Mouse (Mus musculus): ENCODE results near the gene Slc16a2. TPM values are rescaled to one million over a fixed set of nuclear protein-coding genes. Genes with fewer than 3 reads are reported as not detected.
A peak's percentile ranks its signal among the peaks of the same experiment; 100 is the strongest.

Slc16a2 gene
- 22.7 and 25.7 TPM in 2 replicates for polyA plus RNA-seq (2014; fragmentation: Nextera tagmentation; extraction: Ambion mirVana)

DNA sequence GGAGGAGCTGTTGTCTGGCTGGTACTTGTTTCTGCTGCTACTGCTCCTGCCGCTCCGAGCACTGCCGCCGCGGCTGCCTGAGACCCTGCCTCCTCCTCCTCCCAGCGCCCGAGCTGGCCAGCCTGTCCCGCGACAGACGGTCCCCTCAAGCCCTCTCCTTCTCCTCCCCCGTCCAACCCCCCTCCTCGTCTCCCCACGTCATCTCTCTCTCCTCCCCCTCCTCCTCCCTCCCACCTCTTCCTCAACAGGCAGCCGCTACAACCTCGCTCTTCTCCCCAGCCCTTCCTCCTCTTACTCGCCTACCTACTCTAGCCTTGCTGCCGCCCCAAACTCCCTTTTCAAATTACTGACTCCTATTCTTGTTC is at the start of gene Slc16a2:
TSS of gene Slc16a2 (minus strand) at position 152 of the 365 bp plus-strand sequence.
- H3K36me3 ChIP-seq (ENCODE audit: control insufficient read depth, insufficient read depth, low read length): no peaks in the 10 kb centered on the region
- peak within 1 kb of the TSS; percentile 53 for H3K4me3 ChIP-seq (ENCODE audit: low read depth, low read length)
- H3K4me2 ChIP-seq (ENCODE audit: low read depth, severe bottlenecking): peak within 1 kb of the TSS; percentile 69
- H3K27ac ChIP-seq (replicated peaks; ENCODE audit: low read depth, low read length): peak within 1 kb of the TSS; percentile 84
- H3K4me1 ChIP-seq (ENCODE audit: control insufficient read depth, insufficient read depth, low read length): no peaks in the 10 kb centered on the region
- H3K9me3 ChIP-seq (ENCODE audit: control insufficient read depth, low read length): no peaks in the 10 kb centered on the region
- DNase-seq (ENCODE audit: low spot score) (peak; percentile 74), ATAC-seq (ENCODE audit: insufficient number of reproducible peaks, low FRiP score, low TSS enrichment, low read depth) (peak; percentile 77)
- 10% methylated on average over 11 of the region's 17 CpGs for WGBS
- H3K27me3 ChIP-seq (ENCODE audit: control insufficient read depth, insufficient read depth, low read length): peaks cover 39% of the 10 kb centered on the region
- peak within 1 kb of the TSS; percentile 53 for H3K9ac ChIP-seq (ENCODE audit: low read length)

DNA sequence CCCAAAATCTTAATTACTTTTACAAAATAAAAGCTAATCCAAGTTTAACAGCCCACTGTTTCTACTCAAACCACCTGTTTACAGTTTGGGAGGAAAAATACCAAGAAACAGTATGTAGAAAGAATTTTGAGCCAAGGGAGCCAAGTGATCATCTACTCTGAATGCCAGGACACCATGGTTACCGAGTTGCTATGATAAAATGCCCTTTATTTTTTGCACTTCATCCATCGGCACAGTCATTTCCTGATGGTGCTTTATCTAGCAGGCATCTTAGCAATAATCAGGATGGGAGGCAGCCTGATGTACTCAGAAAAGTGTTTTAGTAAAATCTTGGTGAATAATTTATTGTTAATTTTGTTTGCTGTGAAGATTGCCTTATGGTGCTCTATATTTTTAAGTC is 41.7 kb upstream of the Slc16a2 start:
- Histone ChIP-seq H3K4me1 (ENCODE audit: control insufficient read depth, insufficient read depth, low read length) (no peaks in the 10 kb centered on the region), H3K9ac (ENCODE audit: low read length) (no peak overlapping the region), H3K27ac (replicated peaks; ENCODE audit: low read depth, low read length) (no peak overlapping the region), H3K36me3 (ENCODE audit: control insufficient read depth, insufficient read depth, low read length) (no peaks in the 10 kb centered on the region), H3K27me3 (ENCODE audit: control insufficient read depth, insufficient read depth, low read length) (no peaks in the 10 kb centered on the region; the same call in 1 of the 2 replicates), H3K4me3 (ENCODE audit: low read depth, low read length) (no peak overlapping the region), H3K9me3 (ENCODE audit: control insufficient read depth, low read length) (no peaks in the 10 kb centered on the region), H3K4me2 (ENCODE audit: low read depth, severe bottlenecking) (no peak overlapping the region)
- ATAC-seq (ENCODE audit: insufficient number of reproducible peaks, low FRiP score, low TSS enrichment, low read depth) (no peak), DNase-seq (ENCODE audit: low spot score) (no peak)
- 67% methylated on average over 2 of the region's 2 CpGs for WGBS

DNA sequence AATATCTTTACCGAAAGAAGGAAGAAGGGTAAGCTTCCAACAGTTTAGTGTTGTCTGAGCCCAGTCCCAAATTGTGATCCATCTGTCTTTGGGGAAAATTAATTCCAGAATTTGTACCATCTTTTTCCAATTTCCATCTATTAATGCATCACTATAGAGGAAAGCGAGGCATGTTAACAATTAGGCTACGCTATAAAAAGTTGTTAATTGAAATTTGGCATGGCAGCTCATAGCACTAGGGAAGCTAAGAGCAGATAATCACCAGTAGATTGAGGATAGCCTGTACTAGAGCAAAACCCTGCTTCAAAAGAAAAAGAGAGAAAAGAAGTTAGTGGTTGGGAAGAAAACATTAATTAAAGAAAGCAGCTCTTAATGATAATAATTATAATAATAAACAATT is 41.1 kb upstream of the Slc16a2 start:
- H3K9ac ChIP-seq (ENCODE audit: low read length): no peak overlapping the region
- no peaks in the 10 kb centered on the region for H3K9me3 ChIP-seq (ENCODE audit: control insufficient read depth, low read length)
- H3K4me3 ChIP-seq (ENCODE audit: low read depth, low read length): no peak overlapping the region
- no peak overlapping the region for H3K27ac ChIP-seq (replicated peaks; ENCODE audit: low read depth, low read length)
- 52% methylated on average over 3 of the region's 3 CpGs for WGBS
- H3K4me2 ChIP-seq (ENCODE audit: low read depth, severe bottlenecking): no peak overlapping the region
- no peak for ATAC-seq (ENCODE audit: insufficient number of reproducible peaks, low FRiP score, low TSS enrichment, low read depth)
- no peaks in the 10 kb centered on the region; the same call in 1 of the 2 replicates for H3K27me3 ChIP-seq (ENCODE audit: control insufficient read depth, insufficient read depth, low read length)
- no peaks in the 10 kb centered on the region for H3K36me3 ChIP-seq (ENCODE audit: control insufficient read depth, insufficient read depth, low read length)
- no peak for DNase-seq (ENCODE audit: low spot score)
- no peaks in the 10 kb centered on the region for H3K4me1 ChIP-seq (ENCODE audit: control insufficient read depth, insufficient read depth, low read length)

DNA sequence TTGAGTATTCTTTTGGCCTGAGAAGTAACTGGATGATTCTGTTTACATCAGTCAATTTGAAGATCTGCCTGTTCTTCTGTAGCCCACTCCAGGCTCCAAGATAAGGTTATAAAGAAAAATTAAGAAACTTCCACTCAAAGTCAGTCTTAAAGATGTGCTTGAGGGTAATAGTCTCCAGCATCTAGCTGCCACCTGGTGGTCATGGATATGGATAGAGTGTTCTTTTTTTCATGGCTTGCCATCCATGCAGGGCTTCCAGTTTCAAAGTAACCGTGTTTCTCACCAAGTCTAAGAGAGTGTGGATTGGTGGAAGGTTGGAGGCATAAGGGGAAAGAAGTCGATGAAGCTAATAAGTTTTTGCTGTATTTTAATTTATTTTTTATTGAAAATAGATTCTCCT is 23.5 kb upstream of the Slc16a2 start:
- Histone ChIP-seq H3K4me1 (ENCODE audit: control insufficient read depth, insufficient read depth, low read length) (no peaks in the 10 kb centered on the region), H3K4me3 (ENCODE audit: low read depth, low read length) (no peak overlapping the region), H3K4me2 (ENCODE audit: low read depth, severe bottlenecking) (no peak overlapping the region), H3K9ac (ENCODE audit: low read length) (no peak overlapping the region), H3K27ac (replicated peaks; ENCODE audit: low read depth, low read length) (no peak overlapping the region), H3K27me3 (ENCODE audit: control insufficient read depth, insufficient read depth, low read length) (no peaks in the 10 kb centered on the region), H3K9me3 (ENCODE audit: control insufficient read depth, low read length) (no peaks in the 10 kb centered on the region), H3K36me3 (ENCODE audit: control insufficient read depth, insufficient read depth, low read length) (no peaks in the 10 kb centered on the region)
- WGBS: 52% methylated on average over 2 of the region's 2 CpGs
- DNase-seq (ENCODE audit: low spot score) (peak; percentile 22), ATAC-seq (ENCODE audit: insufficient number of reproducible peaks, low FRiP score, low TSS enrichment, low read depth) (no peak)

DNA sequence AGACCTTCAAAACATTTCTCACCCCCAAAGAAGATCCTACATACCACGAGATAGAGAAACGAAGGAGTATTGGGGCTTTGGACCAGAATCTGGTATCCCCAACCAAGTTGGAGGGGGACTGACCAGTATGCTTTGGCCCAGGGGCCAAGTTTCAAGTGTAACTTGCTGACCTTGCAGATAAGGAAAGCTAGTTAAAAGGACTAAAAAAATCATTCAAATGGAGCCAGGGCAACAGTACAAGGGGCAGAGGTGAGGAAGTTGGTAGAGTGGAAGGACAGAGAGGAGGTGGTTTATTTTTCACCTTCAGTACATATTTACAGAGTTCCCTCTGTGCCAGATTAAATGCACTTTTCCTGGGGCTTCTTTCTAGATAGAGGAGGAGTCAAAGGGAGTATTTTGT is 7.1 kb upstream of the Slc16a2 start:
- Histone ChIP-seq H3K4me3 (ENCODE audit: low read depth, low read length) (no peak overlapping the region), H3K4me2 (ENCODE audit: low read depth, severe bottlenecking) (no peak overlapping the region), H3K4me1 (ENCODE audit: control insufficient read depth, insufficient read depth, low read length) (no peaks in the 10 kb centered on the region), H3K9ac (ENCODE audit: low read length) (no peak overlapping the region), H3K27me3 (ENCODE audit: control insufficient read depth, insufficient read depth, low read length) (peaks cover 9% of the 10 kb centered on the region; the same call in 1 of the 2 replicates), H3K27ac (replicated peaks; ENCODE audit: low read depth, low read length) (no peak overlapping the region), H3K9me3 (ENCODE audit: control insufficient read depth, low read length) (no peaks in the 10 kb centered on the region), H3K36me3 (ENCODE audit: control insufficient read depth, insufficient read depth, low read length) (no peaks in the 10 kb centered on the region)
- DNase-seq (ENCODE audit: low spot score) (no peak), ATAC-seq (ENCODE audit: insufficient number of reproducible peaks, low FRiP score, low TSS enrichment, low read depth) (no peak)
- 90% methylated on average over 2 of the region's 2 CpGs for WGBS

DNA sequence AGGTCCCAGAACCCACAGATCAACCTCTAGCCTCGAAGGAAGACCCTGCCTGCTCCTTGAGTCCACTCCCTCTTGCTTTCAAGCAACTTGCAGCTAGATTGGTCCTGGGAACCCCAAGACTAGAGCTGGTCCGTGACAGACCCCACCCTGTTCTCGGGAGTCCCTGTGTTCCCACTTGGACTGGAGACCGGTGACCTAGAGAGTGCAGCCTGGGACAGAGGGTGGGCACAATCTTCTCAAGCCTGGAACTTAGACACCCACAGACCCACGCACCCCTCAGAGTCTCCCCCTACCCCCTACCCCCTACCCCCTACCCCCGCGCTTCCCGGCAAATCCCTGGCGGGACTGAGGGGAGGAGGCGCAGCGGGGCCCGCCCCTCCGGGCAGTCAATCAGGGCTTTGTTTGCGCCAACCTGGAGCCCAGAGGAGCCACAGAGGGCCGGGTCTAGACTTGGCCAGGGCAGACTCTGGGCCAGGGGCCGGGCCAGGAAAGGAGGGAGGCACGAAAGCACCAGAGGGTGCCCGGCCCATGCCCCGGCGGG is 558 bp upstream of the Slc16a2 start:
- H3K4me2 ChIP-seq (ENCODE audit: low read depth, severe bottlenecking): peak overlapping the region; percentile 69
- no peaks in the 10 kb centered on the region for H3K4me1 ChIP-seq (ENCODE audit: control insufficient read depth, insufficient read depth, low read length)
- peak overlapping the region; percentile 84 for H3K27ac ChIP-seq (replicated peaks; ENCODE audit: low read depth, low read length)
- peak overlapping the region; percentile 53 for H3K4me3 ChIP-seq (ENCODE audit: low read depth, low read length)
- DNase-seq (ENCODE audit: low spot score) (peak; percentile 60), ATAC-seq (ENCODE audit: insufficient number of reproducible peaks, low FRiP score, low TSS enrichment, low read depth) (peak; percentile 75)
- peaks cover 37% of the 10 kb centered on the region for H3K27me3 ChIP-seq (ENCODE audit: control insufficient read depth, insufficient read depth, low read length)
- H3K9ac ChIP-seq (ENCODE audit: low read length): peak overlapping the region; percentile 53; the same call in 1 of the 2 replicates
- H3K9me3 ChIP-seq (ENCODE audit: control insufficient read depth, low read length): no peaks in the 10 kb centered on the region
- H3K36me3 ChIP-seq (ENCODE audit: control insufficient read depth, insufficient read depth, low read length): no peaks in the 10 kb centered on the region
- 9% methylated on average over 16 of the region's 20 CpGs for WGBS

DNA sequence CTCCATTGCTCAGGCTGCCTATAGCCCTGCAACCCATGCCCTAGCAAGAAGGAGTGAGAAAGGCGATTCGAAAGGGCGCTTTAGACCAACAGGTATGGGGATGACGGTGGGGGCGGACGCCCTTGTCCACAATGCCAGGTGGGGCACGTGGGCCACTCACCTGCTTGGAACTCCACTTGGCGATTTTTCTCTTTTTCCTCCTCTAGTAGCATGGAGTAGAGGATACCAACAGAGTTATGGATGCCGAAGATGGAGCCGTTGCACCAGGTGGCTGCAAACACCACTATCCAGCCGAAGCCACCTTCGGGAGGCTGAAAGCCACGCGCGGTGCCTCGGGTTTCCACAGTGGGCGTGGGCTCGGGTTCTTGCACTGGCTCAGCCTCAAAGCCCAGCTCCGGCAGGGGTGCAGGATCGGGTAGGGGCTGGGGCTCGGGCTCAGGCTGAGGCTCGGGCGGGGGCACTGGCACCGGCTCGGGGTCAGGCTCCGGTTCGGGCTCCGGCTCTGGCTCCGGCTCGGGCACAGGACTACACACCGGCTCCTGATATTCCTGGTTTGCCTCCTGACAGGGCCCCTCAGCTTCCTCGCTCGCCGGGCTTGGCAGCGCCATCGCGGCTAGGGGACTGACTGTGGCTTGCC is 470 bp downstream of the Slc16a2 start:
- peaks cover 39% of the 10 kb centered on the region for H3K27me3 ChIP-seq (ENCODE audit: control insufficient read depth, insufficient read depth, low read length)
- DNase-seq (ENCODE audit: low spot score) (peak; percentile 28), ATAC-seq (ENCODE audit: insufficient number of reproducible peaks, low FRiP score, low TSS enrichment, low read depth) (peak; percentile 61)
- H3K4me3 ChIP-seq (ENCODE audit: low read depth, low read length): peak overlapping the region; percentile 53
- no peaks in the 10 kb centered on the region for H3K9me3 ChIP-seq (ENCODE audit: control insufficient read depth, low read length)
- H3K36me3 ChIP-seq (ENCODE audit: control insufficient read depth, insufficient read depth, low read length): no peaks in the 10 kb centered on the region
- H3K27ac ChIP-seq (replicated peaks; ENCODE audit: low read depth, low read length): peak overlapping the region; percentile 84; the same call in 1 of the 2 replicates
- 29% methylated on average over 31 of the region's 37 CpGs for WGBS
- peak overlapping the region; percentile 69 for H3K4me2 ChIP-seq (ENCODE audit: low read depth, severe bottlenecking)
- H3K9ac ChIP-seq (ENCODE audit: low read length): peak overlapping the region; percentile 53
- no peaks in the 10 kb centered on the region for H3K4me1 ChIP-seq (ENCODE audit: control insufficient read depth, insufficient read depth, low read length)

DNA sequence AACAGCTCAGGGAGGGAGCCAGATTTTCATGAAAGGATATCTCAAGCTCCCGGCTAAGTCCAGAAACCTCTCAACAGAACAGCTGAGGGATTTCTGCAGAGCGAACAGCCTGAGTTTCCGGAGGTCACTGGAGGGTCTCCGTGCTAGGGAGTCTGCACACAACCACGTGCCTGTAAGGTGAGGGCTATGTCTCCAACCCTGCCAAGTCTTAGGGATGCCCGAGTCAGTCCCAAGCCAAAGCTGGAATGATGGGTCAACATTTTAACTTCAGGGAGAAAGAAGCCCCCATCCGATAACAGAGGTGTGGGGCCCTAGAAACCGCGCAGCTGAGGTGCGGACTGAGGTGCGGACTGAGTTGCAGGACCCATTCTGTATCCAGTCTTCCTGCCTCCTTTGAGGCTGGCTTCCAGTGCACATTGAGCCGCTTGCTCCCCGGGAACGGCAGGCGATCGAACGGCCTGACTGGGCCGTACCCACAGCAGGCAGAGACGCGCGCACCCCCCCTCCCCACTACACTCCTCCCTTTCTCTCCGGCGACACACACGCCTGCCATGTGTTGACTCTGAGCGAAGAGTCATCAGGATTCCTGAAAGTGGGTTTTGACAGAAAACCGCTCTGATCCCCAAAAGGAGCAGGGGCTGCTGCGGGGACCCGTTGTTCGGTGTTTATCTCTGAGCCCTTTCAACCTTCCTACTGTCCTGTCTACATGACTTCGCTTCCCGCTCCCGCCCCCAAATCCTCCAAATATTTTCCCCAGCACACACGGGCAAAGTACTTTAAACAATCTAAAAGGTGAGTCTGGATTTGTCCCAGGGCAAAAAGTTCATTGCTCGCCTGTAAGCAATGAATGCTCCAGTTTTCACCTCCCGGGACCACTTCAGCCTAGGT is 1.2 kb downstream of the Slc16a2 start:
- ATAC-seq (ENCODE audit: insufficient number of reproducible peaks, low FRiP score, low TSS enrichment, low read depth) (peak; percentile 18; the same call in 1 of the 2 replicates), DNase-seq (ENCODE audit: low spot score) (peak; percentile 32)
- peak overlapping the region; percentile 69 for H3K4me2 ChIP-seq (ENCODE audit: low read depth, severe bottlenecking)
- H3K4me3 ChIP-seq (ENCODE audit: low read depth, low read length): peak overlapping the region; percentile 53
- H3K36me3 ChIP-seq (ENCODE audit: control insufficient read depth, insufficient read depth, low read length): no peaks in the 10 kb centered on the region
- H3K9me3 ChIP-seq (ENCODE audit: control insufficient read depth, low read length): no peaks in the 10 kb centered on the region
- no peak overlapping the region for H3K27ac ChIP-seq (replicated peaks; ENCODE audit: low read depth, low read length)
- H3K27me3 ChIP-seq (ENCODE audit: control insufficient read depth, insufficient read depth, low read length): peaks cover 41% of the 10 kb centered on the region
- no peaks in the 10 kb centered on the region for H3K4me1 ChIP-seq (ENCODE audit: control insufficient read depth, insufficient read depth, low read length)
- 22% methylated on average over 35 of the region's 35 CpGs for WGBS
- peak overlapping the region; percentile 22; the same call in 1 of the 2 replicates for H3K9ac ChIP-seq (ENCODE audit: low read length)

All from limb, embryonic 11.5 days (tissue).